Mouse (Mus musculus) heart, embryonic 13.5 days (tissue): ENCODE results near the gene Tgfbr1. TPM values are rescaled to one million over a fixed set of nuclear protein-coding genes. Genes with fewer than 3 reads are reported as not detected.

Source experiments
- ATAC-seq: fragments of 200-750 bp; cut with Nextera tagmentation; 2 replicates; pipeline ENCODE4 v1.8.0; 2017; ENCODE audit warnings: moderate TSS enrichment; ENCODE audit not compliant: insufficient number of reproducible peaks, low FRiP score, low TSS enrichment; ENCODE audit errors: extremely low read depth
- H3K27ac ChIP-seq: fragments of 300-500 bp; sonication (generic); replicated peaks from 2 replicates; pipeline ENCODE4 v1.5.1; 2015; ENCODE audit warnings: moderate library complexity, mild to moderate bottlenecking, inconsistent platforms
- H3K27me3 ChIP-seq: fragments of 300-500 bp; sonication (generic); replicated peaks from 2 replicates; pipeline ENCODE4 v1.6.1; 2015; ENCODE audit warnings: mild to moderate bottlenecking, inconsistent platforms
- H3K36me3 ChIP-seq: fragments of 300-500 bp; sonication (generic); 2 replicates; pipeline ENCODE4 v1.6.1; 2015; ENCODE audit warnings: mild to moderate bottlenecking, inconsistent platforms
- H3K4me1 ChIP-seq: fragments of 300-500 bp; sonication (generic); 2 replicates; pipeline ENCODE4 v1.6.1; 2015; ENCODE audit warnings: inconsistent platforms
- H3K4me2 ChIP-seq: fragments of 300-500 bp; sonication (generic); 2 replicates; pipeline ENCODE4 v1.6.1; 2015; ENCODE audit warnings: inconsistent platforms, mild to moderate bottlenecking, moderate library complexity
- H3K4me3 ChIP-seq: fragments of 300-500 bp; sonication (generic); 2 replicates; pipeline ENCODE4 v1.5.1; 2015; ENCODE audit warnings: moderate library complexity, mild to moderate bottlenecking, inconsistent platforms
- H3K9ac ChIP-seq: fragments of 300-500 bp; sonication (generic); 2 replicates; pipeline ENCODE4 v1.6.1; 2015; ENCODE audit warnings: inconsistent platforms, mild to moderate bottlenecking, moderate library complexity
- H3K9me3 ChIP-seq: fragments of 300-500 bp; sonication (generic); 2 replicates; pipeline ENCODE4 v1.6.1; 2016; ENCODE audit warnings: inconsistent platforms
- WGBS: fragments of 180-500 bp; shearing (Covaris S2); methylation state at CpG from one replicate; pipeline ENCODE4 v1.1.7; 2015; ENCODE audit warnings: mixed read lengths; 5-methylcytosine and 5-hydroxymethylcytosine counted together
- polyA plus RNA-seq: library from polyadenylated mRNA; unstranded; fragments of >200 nt; fragmentation: Nextera tagmentation; extraction: Ambion mirVana; gene quantifications from 2 replicates; pipeline ENCODE4 v1.2.1, GENCODE M21; 2015

Gene Tgfbr1
- polyA plus RNA-seq = 23.5 and 25.4 TPM in 2 replicates

DNA sequence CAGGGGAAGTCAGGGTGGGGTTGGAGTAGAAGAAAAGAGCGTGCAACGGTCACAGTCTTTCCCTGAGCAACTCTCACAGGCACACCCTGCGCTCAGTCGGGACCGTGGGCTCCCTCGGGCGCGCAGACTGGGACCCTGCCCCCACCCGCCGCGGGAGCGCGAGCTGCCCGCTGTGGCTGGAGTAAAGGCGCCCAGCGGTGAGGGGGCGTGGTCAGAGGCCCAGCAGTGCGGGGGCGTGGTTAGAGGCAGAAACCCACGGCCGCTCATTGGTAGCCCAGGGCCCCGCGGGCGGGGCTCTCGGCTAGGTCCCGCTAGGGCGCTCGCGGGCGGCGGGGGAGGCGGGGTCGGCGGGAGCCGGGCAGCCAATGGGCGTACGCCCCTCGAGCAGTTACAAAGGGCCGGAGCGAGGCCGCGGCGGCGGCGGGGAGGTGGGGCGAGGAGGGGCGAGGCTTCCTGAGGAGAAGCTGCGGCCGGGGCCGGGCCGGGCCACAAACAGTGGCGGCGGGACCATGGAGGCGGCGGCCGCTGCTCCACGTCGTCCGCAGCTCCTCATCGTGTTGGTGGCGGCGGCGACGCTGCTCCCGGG, at the start of gene Tgfbr1:
Gene Tgfbr1 (plus strand): TSS at position 420 of the 586 bp plus-strand sequence.
- ATAC-seq = peak; percentile 100
- no peaks in the 10 kb centered on the region for H3K36me3 ChIP-seq
- H3K27ac ChIP-seq = peak within 1 kb of the TSS; percentile 97
- H3K27me3 ChIP-seq = no peaks in the 10 kb centered on the region
- peak within 1 kb of the TSS; percentile 91 for H3K4me2 ChIP-seq
- H3K4me1 ChIP-seq = peaks cover 44% of the 10 kb centered on the region
- no peaks in the 10 kb centered on the region for H3K9me3 ChIP-seq
- WGBS = under 1% methylated on average over 57 of the region's 65 CpGs
- H3K4me3 ChIP-seq = peak within 1 kb of the TSS; percentile 82
- peak within 1 kb of the TSS; percentile 94 for H3K9ac ChIP-seq

GRCm38 (mm10) chr4:47303340-47303998, 49.6 kb upstream of the Tgfbr1 start:
- H3K27ac ChIP-seq = no peak overlapping the region
- no peak overlapping the region for H3K9ac ChIP-seq
- H3K27me3 ChIP-seq = peaks cover 7% of the 10 kb centered on the region; the same call in 1 of the 2 replicates
- H3K36me3 ChIP-seq = peaks cover 9% of the 10 kb centered on the region; the same call in 1 of the 2 replicates
- peaks cover 5% of the 10 kb centered on the region for H3K4me1 ChIP-seq
- no peak for ATAC-seq
- H3K9me3 ChIP-seq = peaks cover 11% of the 10 kb centered on the region
- no peak overlapping the region for H3K4me2 ChIP-seq
- H3K4me3 ChIP-seq = no peak overlapping the region
- 71% methylated on average over 5 of the region's 5 CpGs for WGBS

DNA sequence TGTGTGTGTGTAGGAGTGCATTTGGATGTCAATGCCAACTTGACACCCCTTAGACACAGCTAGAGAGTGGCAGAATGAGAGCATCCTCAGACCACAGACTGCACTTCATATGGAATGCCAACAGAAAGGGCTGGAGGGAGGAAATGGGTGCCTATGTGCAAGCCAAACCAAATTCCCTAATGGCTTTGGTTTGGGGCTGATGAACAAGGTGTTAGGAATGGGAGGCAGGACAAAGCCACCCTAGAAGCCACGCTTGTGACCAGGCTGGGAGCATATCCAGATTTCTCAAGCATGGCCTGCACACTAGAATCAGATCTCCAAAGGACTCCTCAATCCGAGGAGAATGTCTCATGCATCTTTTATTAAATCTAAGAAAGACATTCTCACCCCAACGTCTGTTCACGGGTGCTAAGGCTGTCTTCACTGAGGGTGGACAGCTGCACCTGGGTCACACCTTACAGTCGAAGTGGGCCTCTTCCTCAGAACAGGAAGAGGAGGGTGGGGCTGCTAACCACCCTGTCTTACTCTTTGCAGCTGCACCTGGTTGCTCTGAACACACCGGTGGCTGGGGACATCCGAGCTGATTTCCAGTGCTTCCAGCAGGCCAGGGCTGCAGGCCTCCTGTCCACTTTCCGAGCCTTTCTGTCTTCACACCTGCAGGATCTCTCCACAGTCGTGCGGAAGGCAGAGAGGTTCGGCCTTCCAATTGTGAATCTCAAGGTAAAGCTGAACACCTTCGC, 43.0 kb upstream of the Tgfbr1 start:
- ATAC-seq = no peak
- Histone ChIP-seq H3K4me1 (peaks cover 32% of the 10 kb centered on the region), H3K27me3 (peaks cover 10% of the 10 kb centered on the region; the same call in 1 of the 2 replicates), H3K4me3 (no peak overlapping the region), H3K9ac (no peak overlapping the region), H3K36me3 (no peaks in the 10 kb centered on the region), H3K27ac (no peak overlapping the region), H3K4me2 (no peak overlapping the region), H3K9me3 (no peaks in the 10 kb centered on the region)
- WGBS = 76% methylated on average over 12 of the region's 12 CpGs

- H3K9me3 ChIP-seq = no peaks in the 10 kb centered on the region
- 16% methylated on average over 6 of the region's 6 CpGs for WGBS
- peaks cover 34% of the 10 kb centered on the region for H3K4me1 ChIP-seq
- ATAC-seq = peak; percentile 52
- peaks cover 10% of the 10 kb centered on the region; the same call in 1 of the 2 replicates for H3K27me3 ChIP-seq
- no peaks in the 10 kb centered on the region for H3K36me3 ChIP-seq
- no peak overlapping the region for H3K4me3 ChIP-seq
- H3K9ac ChIP-seq = no peak overlapping the region
- H3K27ac ChIP-seq = peak overlapping the region; percentile 46; the same call in 1 of the 2 replicates
- H3K4me2 ChIP-seq = 0 out of 2 replicates have a peak overlapping the region, but pooled peaks have one; percentile 0
Observed at GRCm38 (mm10) chr4:47310812-47311211, 42.2 kb upstream of the Tgfbr1 start.

- Histone ChIP-seq H3K27me3 (peaks cover 10% of the 10 kb centered on the region; the same call in 1 of the 2 replicates), H3K36me3 (no peaks in the 10 kb centered on the region), H3K9ac (no peak overlapping the region), H3K4me1 (peaks cover 35% of the 10 kb centered on the region), H3K9me3 (no peaks in the 10 kb centered on the region), H3K27ac (no peak overlapping the region), H3K4me2 (no peak overlapping the region), H3K4me3 (no peak overlapping the region)
- no peak for ATAC-seq
- WGBS = 78% methylated on average over 6 of the region's 6 CpGs
Observed at GRCm38 (mm10) chr4:47311467-47311866, 41.6 kb upstream of the Tgfbr1 start.

DNA sequence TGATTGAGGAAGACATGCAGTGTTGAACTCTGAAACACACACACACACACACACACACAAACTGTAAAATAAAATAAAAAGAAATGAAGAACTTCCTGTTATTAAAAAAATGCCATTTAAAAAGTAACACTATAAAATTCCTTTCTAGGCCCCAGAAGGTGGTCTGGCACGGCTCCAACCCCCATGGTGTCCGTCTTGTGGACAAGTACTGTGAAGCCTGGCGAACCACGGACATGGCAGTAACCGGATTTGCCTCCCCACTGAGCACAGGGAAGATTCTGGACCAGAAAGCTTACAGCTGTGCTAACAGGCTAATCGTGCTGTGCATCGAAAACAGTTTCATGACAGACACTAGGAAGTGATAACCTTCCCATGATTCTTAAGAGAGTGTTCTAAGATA, 41.1 kb upstream of the Tgfbr1 start:
- H3K36me3 ChIP-seq = no peaks in the 10 kb centered on the region
- no peak for ATAC-seq
- H3K4me1 ChIP-seq = peaks cover 35% of the 10 kb centered on the region
- H3K4me3 ChIP-seq = no peak overlapping the region
- H3K4me2 ChIP-seq = no peak overlapping the region
- H3K9ac ChIP-seq = no peak overlapping the region
- H3K27me3 ChIP-seq = peaks cover 7% of the 10 kb centered on the region; the same call in 1 of the 2 replicates
- H3K27ac ChIP-seq = no peak overlapping the region
- H3K9me3 ChIP-seq = no peaks in the 10 kb centered on the region
- 70% methylated on average over 7 of the region's 7 CpGs for WGBS

- H3K9me3 ChIP-seq = no peaks in the 10 kb centered on the region
Observed at GRCm38 (mm10) chr4:47312676-47313075, 40.3 kb upstream of the Tgfbr1 start.

GRCm38 (mm10) chr4:47313710-47314410, 39.2 kb upstream of the Tgfbr1 start:
- no peak overlapping the region for H3K4me3 ChIP-seq
- no peaks in the 10 kb centered on the region for H3K9me3 ChIP-seq
- peaks cover 33% of the 10 kb centered on the region for H3K4me1 ChIP-seq
- ATAC-seq = no peak
- H3K36me3 ChIP-seq = no peaks in the 10 kb centered on the region
- H3K4me2 ChIP-seq = no peak overlapping the region
- no peak overlapping the region for H3K9ac ChIP-seq
- H3K27ac ChIP-seq = no peak overlapping the region
- 0 out of 2 replicates have a peak, but pooled peaks cover 3% of the 10 kb centered on the region for H3K27me3 ChIP-seq
- WGBS = 79% methylated on average over 8 of the region's 8 CpGs

More at GRCm38 (mm10) chr4:47312676-47313075, 40.3 kb upstream of the Tgfbr1 start:
- ATAC-seq = no peak
- no peak overlapping the region for H3K27ac ChIP-seq
- no peak overlapping the region for H3K4me2 ChIP-seq
- H3K4me1 ChIP-seq = peaks cover 37% of the 10 kb centered on the region
- no peaks in the 10 kb centered on the region for H3K36me3 ChIP-seq
- H3K27me3 ChIP-seq = 0 out of 2 replicates have a peak, but pooled peaks cover 3% of the 10 kb centered on the region
- 77% methylated on average over 14 of the region's 14 CpGs for WGBS
- H3K4me3 ChIP-seq = no peak overlapping the region
- H3K9ac ChIP-seq = no peak overlapping the region

DNA sequence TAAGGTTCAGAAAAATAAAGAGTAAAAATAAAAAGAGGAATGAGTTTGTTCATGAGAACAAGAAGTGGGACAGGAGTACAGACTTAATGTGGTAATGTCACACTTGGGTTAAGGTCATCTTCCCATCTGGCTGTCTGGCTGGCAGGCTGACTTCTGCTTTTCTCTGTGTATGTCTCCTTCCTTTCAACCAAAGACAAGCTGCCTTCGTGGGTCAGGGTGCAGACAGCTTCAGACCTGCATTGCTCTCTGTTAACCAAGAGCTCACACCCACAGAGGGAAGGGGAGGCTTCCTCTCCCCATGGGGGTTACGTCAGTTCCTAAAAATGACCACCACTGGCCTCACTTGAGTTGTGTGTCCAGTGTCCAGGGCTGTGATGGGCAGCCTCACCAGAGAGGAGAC, 37.6 kb upstream of the Tgfbr1 start:
- Histone ChIP-seq H3K9me3 (no peaks in the 10 kb centered on the region), H3K4me2 (no peak overlapping the region), H3K4me1 (peaks cover 24% of the 10 kb centered on the region), H3K27me3 (0 out of 2 replicates have a peak, but pooled peaks cover 3% of the 10 kb centered on the region), H3K4me3 (no peak overlapping the region), H3K9ac (no peak overlapping the region), H3K36me3 (no peaks in the 10 kb centered on the region), H3K27ac (no peak overlapping the region)
- 43% methylated on average over 2 of the region's 2 CpGs for WGBS
- ATAC-seq = no peak

DNA sequence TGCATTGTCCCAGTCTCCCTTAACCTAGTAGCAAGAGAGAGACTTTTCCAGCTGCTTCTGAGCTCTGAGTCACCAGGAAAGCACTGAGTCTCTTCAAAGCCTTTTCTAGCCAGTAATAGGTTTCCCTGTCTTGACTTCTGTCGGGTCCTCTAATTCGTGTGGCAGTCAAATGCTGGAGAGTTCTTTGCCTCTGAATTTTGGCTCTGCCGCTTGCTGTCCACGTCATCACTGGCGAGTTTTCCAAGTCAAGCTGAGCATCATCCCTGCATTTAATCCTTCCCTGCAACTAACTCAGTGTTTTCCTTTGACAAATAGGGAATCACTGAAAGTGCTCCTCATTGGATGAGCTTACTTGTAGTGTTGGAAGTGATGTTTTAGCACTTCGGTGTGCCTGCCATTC, 36.6 kb upstream of the Tgfbr1 start:
- Histone ChIP-seq H3K9me3 (no peaks in the 10 kb centered on the region), H3K9ac (no peak overlapping the region), H3K27ac (no peak overlapping the region), H3K27me3 (0 out of 2 replicates have a peak, but pooled peaks cover 3% of the 10 kb centered on the region), H3K4me2 (no peak overlapping the region), H3K4me1 (peaks cover 14% of the 10 kb centered on the region), H3K36me3 (no peaks in the 10 kb centered on the region), H3K4me3 (no peak overlapping the region)
- no peak for ATAC-seq
- WGBS = 61% methylated on average over 6 of the region's 6 CpGs
